Mouse (Mus musculus) embryonic facial prominence, embryonic 12.5 days (tissue): ENCODE data around the gene Usp21. TPM values are rescaled to one million over a fixed set of nuclear protein-coding genes. Genes with fewer than 3 reads are reported as not detected.
A peak's percentile ranks its signal among the peaks of the same experiment; 100 is the strongest.

Experiments
- ATAC-seq: fragments of 200-750 bp; cut with Nextera tagmentation; 2 replicates; pipeline ENCODE4 v1.8.0; 2017; ENCODE audit not compliant: insufficient number of reproducible peaks, insufficient read depth, low FRiP score, low TSS enrichment
- H3K27ac ChIP-seq: fragments of 300-500 bp; sonication (generic); 2 replicates; pipeline ENCODE4 v1.5.1; 2016; ENCODE audit warnings: mild to moderate bottlenecking
- H3K27me3 ChIP-seq: fragments of 300-500 bp; sonication (generic); 2 replicates; pipeline ENCODE4 v1.6.1; 2016; ENCODE audit warnings: mild to moderate bottlenecking, moderate library complexity
- H3K36me3 ChIP-seq: fragments of 300-500 bp; sonication (generic); 2 replicates; pipeline ENCODE4 v1.6.1; 2016; ENCODE audit warnings: mild to moderate bottlenecking
- H3K4me1 ChIP-seq: fragments of 300-500 bp; sonication (generic); 2 replicates; pipeline ENCODE4 v1.6.1; 2016
- H3K4me2 ChIP-seq: fragments of 300-500 bp; sonication (generic); replicated peaks from 2 replicates; pipeline ENCODE4 v1.6.1; 2016; ENCODE audit warnings: mild to moderate bottlenecking, moderate library complexity
- H3K4me3 ChIP-seq: fragments of 300-500 bp; sonication (generic); 2 replicates; pipeline ENCODE4 v1.5.1; 2016; ENCODE audit warnings: mild to moderate bottlenecking
- H3K9ac ChIP-seq: fragments of 300-500 bp; sonication (generic); 2 replicates; pipeline ENCODE4 v1.6.1; 2016; ENCODE audit warnings: mild to moderate bottlenecking, moderate library complexity
- H3K9me3 ChIP-seq: fragments of 300-500 bp; sonication (generic); 2 replicates; pipeline ENCODE4 v1.6.1; 2016; ENCODE audit warnings: mild to moderate bottlenecking, moderate library complexity
- WGBS: fragments of 180-500 bp; shearing (Covaris S2); methylation state at CpG from one replicate; pipeline ENCODE4 v1.1.7; 2016; 5-methylcytosine and 5-hydroxymethylcytosine counted together
- polyA plus RNA-seq: library from polyadenylated mRNA; unstranded; fragments of >200 nt; fragmentation: Nextera tagmentation; extraction: Ambion mirVana; gene quantifications from 2 replicates; pipeline ENCODE4 v1.2.1, GENCODE M21; 2016

Usp21 gene
- polyA plus RNA-seq, 1 experiment from 2014 or later = 135 TPM

- Histone ChIP-seq H3K4me1 (peaks cover 16% of the 10 kb centered on the region), H3K27me3 (no peaks in the 10 kb centered on the region), H3K9ac (0 out of 2 replicates have a peak overlapping the region, but pooled peaks have one; percentile 45), H3K36me3 (peaks cover 12% of the 10 kb centered on the region), H3K27ac (peak overlapping the region; percentile 92), H3K4me2 (peak overlapping the region; percentile 51), H3K9me3 (no peaks in the 10 kb centered on the region), H3K4me3 (peak overlapping the region; percentile 24)
- ATAC-seq = peak; percentile 77
- 3% methylated on average over 8 of the region's 8 CpGs for WGBS
Observed at GRCm38 (mm10) chr1:171262594-171263130, 25.1 kb downstream of the Usp21 start.

GRCm38 (mm10) chr1:171260316-171260715 lies 27.5 kb downstream of the Usp21 start:
- no peak for ATAC-seq
- Histone ChIP-seq H3K4me3 (no peak overlapping the region), H3K27me3 (no peaks in the 10 kb centered on the region), H3K4me2 (no peak overlapping the region), H3K9me3 (no peaks in the 10 kb centered on the region), H3K27ac (no peak overlapping the region), H3K36me3 (peaks cover 25% of the 10 kb centered on the region), H3K9ac (no peak overlapping the region), H3K4me1 (peaks cover 16% of the 10 kb centered on the region)
- 70% methylated on average over 3 of the region's 3 CpGs for WGBS

GRCm38 (mm10) chr1:171258921-171259320 lies 28.9 kb downstream of the Usp21 start:
- peaks cover 34% of the 10 kb centered on the region for H3K36me3 ChIP-seq
- H3K4me3 ChIP-seq = no peak overlapping the region
- no peak overlapping the region for H3K4me2 ChIP-seq
- 85% methylated on average over 17 of the region's 17 CpGs for WGBS
- no peak for ATAC-seq
- H3K27me3 ChIP-seq = no peaks in the 10 kb centered on the region
- no peak overlapping the region for H3K9ac ChIP-seq
- H3K27ac ChIP-seq = no peak overlapping the region
- no peaks in the 10 kb centered on the region for H3K9me3 ChIP-seq
- peaks cover 17% of the 10 kb centered on the region for H3K4me1 ChIP-seq

GRCm38 (mm10) chr1:171257781-171258180 lies 30.0 kb downstream of the Usp21 start:
- H3K27me3 ChIP-seq = no peaks in the 10 kb centered on the region
- H3K9ac ChIP-seq = no peak overlapping the region
- H3K4me2 ChIP-seq = no peak overlapping the region
- no peak overlapping the region for H3K27ac ChIP-seq
- 89% methylated on average over 9 of the region's 9 CpGs for WGBS
- ATAC-seq = no peak
- H3K4me1 ChIP-seq = peaks cover 18% of the 10 kb centered on the region
- H3K9me3 ChIP-seq = no peaks in the 10 kb centered on the region
- H3K4me3 ChIP-seq = no peak overlapping the region
- H3K36me3 ChIP-seq = peaks cover 36% of the 10 kb centered on the region

- Histone ChIP-seq H3K4me1 (peaks cover 18% of the 10 kb centered on the region), H3K4me2 (no peak overlapping the region), H3K27me3 (no peaks in the 10 kb centered on the region), H3K9ac (no peak overlapping the region), H3K4me3 (no peak overlapping the region), H3K36me3 (peaks cover 36% of the 10 kb centered on the region), H3K27ac (no peak overlapping the region), H3K9me3 (no peaks in the 10 kb centered on the region)
- no peak for ATAC-seq
- WGBS = 69% methylated on average over 15 of the region's 15 CpGs
Observed at GRCm38 (mm10) chr1:171256937-171257548, 30.7 kb downstream of the Usp21 start.

GRCm38 (mm10) chr1:171256095-171256818 lies 31.5 kb downstream of the Usp21 start:
- no peak overlapping the region for H3K27ac ChIP-seq
- WGBS = 88% methylated on average over 24 of the region's 24 CpGs

GRCm38 (mm10) chr1:171252415-171252814 lies 35.4 kb downstream of the Usp21 start:
- H3K9me3 ChIP-seq = no peaks in the 10 kb centered on the region
- no peaks in the 10 kb centered on the region for H3K27me3 ChIP-seq
- H3K4me1 ChIP-seq = peaks cover 57% of the 10 kb centered on the region
- H3K4me2 ChIP-seq = peak overlapping the region; percentile 80
- 45% methylated on average over 17 of the region's 17 CpGs for WGBS
- peak overlapping the region; percentile 55; the same call in 1 of the 2 replicates for H3K9ac ChIP-seq
- H3K27ac ChIP-seq = peak overlapping the region; percentile 95
- H3K4me3 ChIP-seq = peak overlapping the region; percentile 42
- peaks cover 22% of the 10 kb centered on the region for H3K36me3 ChIP-seq
- ATAC-seq = no peak

More at GRCm38 (mm10) chr1:171256095-171256818, 31.5 kb downstream of the Usp21 start:
- Histone ChIP-seq H3K27me3 (no peaks in the 10 kb centered on the region), H3K4me2 (no peak overlapping the region), H3K4me3 (no peak overlapping the region), H3K9me3 (no peaks in the 10 kb centered on the region), H3K36me3 (peaks cover 36% of the 10 kb centered on the region), H3K4me1 (peaks cover 22% of the 10 kb centered on the region), H3K9ac (no peak overlapping the region)
- ATAC-seq = no peak

GRCm38 (mm10) chr1:171251594-171252324 lies 36.0 kb downstream of the Usp21 start:
- WGBS = 3% methylated on average over 13 of the region's 13 CpGs
- H3K4me3 ChIP-seq = peak overlapping the region; percentile 42
- no peaks in the 10 kb centered on the region for H3K27me3 ChIP-seq
- H3K9ac ChIP-seq = peak overlapping the region; percentile 55
- peaks cover 59% of the 10 kb centered on the region for H3K4me1 ChIP-seq
- ATAC-seq = peak; percentile 54
- no peaks in the 10 kb centered on the region for H3K9me3 ChIP-seq
- peaks cover 22% of the 10 kb centered on the region for H3K36me3 ChIP-seq
- H3K27ac ChIP-seq = peak overlapping the region; percentile 95
- H3K4me2 ChIP-seq = peak overlapping the region; percentile 80

- Histone ChIP-seq H3K27ac (peak within 1 kb of the TSS; percentile 95), H3K27me3 (no peaks in the 10 kb centered on the region), H3K9me3 (no peaks in the 10 kb centered on the region), H3K36me3 (peaks cover 16% of the 10 kb centered on the region), H3K4me2 (peak within 1 kb of the TSS; percentile 80), H3K4me3 (peak within 1 kb of the TSS; percentile 42), H3K4me1 (peaks cover 63% of the 10 kb centered on the region), H3K9ac (peak within 1 kb of the TSS; percentile 55)
- WGBS = 8% methylated on average over 26 of the region's 26 CpGs
- 0 out of 2 replicates have a peak, but pooled peaks have one; percentile 10 for ATAC-seq
Observed at GRCm38 (mm10) chr1:171250680-171251593, 36.9 kb downstream of the Usp21 start, which contains the start of gene Ndufs2. Gene Ndufs2 (minus strand): TSS chr1:171251388.

- H3K4me1 ChIP-seq = peaks cover 71% of the 10 kb centered on the region
- H3K27me3 ChIP-seq = no peaks in the 10 kb centered on the region
- H3K9me3 ChIP-seq = no peaks in the 10 kb centered on the region
- peak within 1 kb of the TSS; percentile 80 for H3K4me2 ChIP-seq
- peak within 1 kb of the TSS; percentile 42 for H3K4me3 ChIP-seq
- no peak for ATAC-seq
- peaks cover 17% of the 10 kb centered on the region for H3K36me3 ChIP-seq
- H3K27ac ChIP-seq = peak within 1 kb of the TSS; percentile 95
- WGBS = 19% methylated on average over 5 of the region's 5 CpGs
- peak within 1 kb of the TSS; percentile 55 for H3K9ac ChIP-seq
Observed at GRCm38 (mm10) chr1:171249913-171250600, 37.7 kb downstream of the Usp21 start, which contains the start of gene Adamts4. Gene Adamts4 (plus strand): TSS chr1:171250421.
